Mouse (Mus musculus): ENCODE results near the gene Cpvl.

DNA sequence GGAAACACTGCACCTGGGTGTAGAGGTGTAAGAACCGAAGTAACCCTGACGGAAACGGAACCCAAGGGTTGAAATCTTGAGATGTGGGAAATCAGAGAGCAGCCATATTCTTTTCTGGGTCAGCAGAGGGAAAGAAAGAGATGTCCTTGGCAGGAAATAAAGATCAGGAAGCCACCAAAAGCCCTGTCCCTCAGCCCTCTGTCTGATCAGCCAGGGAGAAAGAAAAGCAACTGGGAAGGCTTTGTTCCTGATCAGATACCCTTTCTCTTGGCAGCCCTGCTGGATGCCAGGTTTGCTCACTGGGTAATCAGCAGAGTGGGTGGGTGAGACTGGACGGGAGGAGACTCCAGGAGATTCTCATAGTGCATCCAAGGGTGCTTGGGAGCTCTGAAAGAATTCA lies 27.1 kb downstream of the Cpvl start:
- TF ChIP-seq CTCF (IDR thresholded peaks at IDR 0.05; ENCODE audit: insufficient read depth, low read depth, low read length): no peak
- TF ChIP-seq POLR2A (IDR thresholded peaks at IDR 0.05; ENCODE audit: insufficient read depth, low read depth, low read length): no peak

Data from olfactory bulb, adult 2 months (tissue).